Mouse (Mus musculus) embryo, embryonic 11 days (tissue): ENCODE measurements at regions not wholly inside any gene's neighbourhood (a gene's known extent, or its start where the extent isn't known, plus 50 kb on each side); places are given as distances from the start of the nearest gene placed in this dataset.

ENCODE experiments used
- DNase-seq: peaks from one replicate; pipeline ENCODE4 v3.0.0-alpha.2; 2015

DNA sequence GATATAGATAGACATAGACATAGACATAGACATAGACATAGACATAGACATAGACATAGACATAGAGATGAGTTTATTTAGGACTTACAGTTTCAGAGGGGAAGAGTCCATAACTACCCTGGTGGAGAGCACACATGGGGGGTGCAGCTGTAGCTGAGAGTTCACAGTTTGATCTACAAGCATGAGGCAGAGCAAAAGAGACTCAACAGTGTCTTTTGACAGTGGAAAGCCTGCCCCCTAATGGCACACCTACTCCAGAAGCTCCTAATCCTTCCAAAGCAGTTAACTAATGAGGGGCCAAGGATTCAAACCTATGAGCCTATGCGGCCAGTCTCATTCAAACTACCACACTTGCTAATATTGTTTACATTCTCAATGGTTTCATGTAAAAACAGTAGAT, 487.2 kb upstream of the Pkn2 start:
- DNase-seq, result no peak

DNA sequence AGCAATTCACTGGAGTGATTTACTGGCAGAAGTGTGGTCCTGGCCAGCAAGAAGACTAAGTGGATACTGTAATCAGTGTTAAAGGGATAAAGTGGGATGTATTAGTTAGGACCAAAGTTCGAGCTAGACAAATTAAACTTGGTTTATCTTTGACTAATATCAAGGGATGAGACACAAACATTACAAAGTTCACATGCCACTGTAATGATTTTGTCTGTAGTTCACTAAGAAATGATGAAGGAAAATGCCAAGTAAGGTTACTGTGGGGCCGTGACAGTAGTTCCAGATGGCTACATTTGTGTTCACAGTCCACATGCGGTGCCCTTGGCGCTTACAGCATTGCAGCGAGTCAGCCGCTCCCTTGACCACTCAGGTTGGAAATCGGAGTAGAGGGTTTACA, 458.2 kb upstream of the Pkn2 start:
- DNase-seq, result peak; percentile 13

DNA sequence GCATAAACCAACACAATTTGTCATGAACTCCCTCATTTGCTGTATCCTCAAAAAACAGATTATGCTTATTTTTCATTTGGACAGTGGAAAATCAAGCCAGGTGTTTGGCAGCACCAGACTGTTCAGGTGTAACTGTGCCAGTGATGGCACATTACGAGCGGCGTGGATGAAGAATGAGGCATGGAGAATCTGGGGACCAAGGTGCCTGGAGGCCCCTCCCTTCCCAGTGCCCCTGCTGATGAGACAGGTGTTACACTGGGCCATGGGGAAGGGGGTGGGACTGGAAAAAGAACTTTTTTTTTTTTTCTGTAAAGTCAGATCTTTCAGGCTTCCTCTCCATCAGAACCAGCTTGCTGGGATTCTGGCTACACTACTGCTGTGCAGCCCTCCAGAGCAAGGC, 451.5 kb upstream of the Pkn2 start:
- no peak for DNase-seq

DNA sequence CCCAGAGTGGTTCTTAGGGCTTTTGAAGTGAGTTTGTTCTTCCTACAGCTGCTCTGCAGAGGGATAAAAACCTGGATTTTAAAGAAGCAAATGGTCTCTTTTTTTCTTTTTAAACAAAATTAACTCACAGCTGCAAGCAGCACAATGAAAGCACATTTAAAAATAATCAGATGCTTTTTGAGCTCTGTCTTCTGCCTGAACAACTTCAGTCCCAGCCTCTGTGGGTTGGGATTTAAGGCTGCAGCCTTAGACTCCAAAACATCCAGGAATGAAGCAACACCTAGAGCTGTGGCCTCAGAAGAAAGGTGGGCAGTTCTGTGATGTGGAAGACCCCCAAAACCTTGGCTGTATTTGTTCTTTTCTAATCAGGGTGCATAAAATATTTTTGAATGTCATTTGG, 446.7 kb upstream of the Pkn2 start:
- no peak for DNase-seq

DNA sequence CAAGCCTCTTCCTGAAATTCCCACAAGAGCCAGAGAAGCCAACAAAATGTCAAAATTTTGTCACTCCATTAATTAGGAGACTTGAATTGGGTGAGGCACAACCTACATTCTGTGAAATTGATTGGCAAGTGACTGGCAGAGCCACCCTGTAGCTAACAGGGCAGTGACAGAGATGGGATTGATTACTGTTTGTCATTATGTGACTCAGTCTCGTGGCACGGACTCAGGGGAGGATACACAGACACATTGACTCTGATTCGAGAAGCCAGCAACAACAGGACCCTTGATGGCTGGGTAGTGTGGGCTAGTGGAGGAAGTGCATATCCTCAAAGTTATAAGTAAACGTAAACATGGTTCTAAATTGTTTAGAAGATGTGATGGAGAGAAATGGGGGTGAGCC, 445.8 kb upstream of the Pkn2 start:
- DNase-seq, result no peak

DNA sequence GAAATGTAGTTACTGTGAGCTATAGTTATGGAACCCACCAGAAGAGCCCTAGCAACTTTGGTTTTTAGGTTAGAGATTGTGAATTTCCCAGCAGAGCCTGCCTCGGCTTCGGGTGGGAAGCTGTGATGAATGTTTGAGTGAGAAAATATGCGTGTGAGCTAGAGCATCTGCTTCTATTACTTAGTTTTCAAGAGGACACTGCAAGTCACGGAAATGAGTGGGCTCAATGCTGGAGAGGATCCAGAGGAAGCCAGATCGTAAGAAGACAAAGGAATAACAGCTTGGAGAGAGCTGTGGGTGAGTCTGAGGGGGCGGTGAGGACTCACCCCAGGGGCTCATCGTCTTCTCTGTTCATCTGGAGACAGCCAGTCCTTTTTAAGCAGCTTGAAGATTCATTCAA, 434.7 kb upstream of the Pkn2 start:
- DNase-seq, result no peak

DNA sequence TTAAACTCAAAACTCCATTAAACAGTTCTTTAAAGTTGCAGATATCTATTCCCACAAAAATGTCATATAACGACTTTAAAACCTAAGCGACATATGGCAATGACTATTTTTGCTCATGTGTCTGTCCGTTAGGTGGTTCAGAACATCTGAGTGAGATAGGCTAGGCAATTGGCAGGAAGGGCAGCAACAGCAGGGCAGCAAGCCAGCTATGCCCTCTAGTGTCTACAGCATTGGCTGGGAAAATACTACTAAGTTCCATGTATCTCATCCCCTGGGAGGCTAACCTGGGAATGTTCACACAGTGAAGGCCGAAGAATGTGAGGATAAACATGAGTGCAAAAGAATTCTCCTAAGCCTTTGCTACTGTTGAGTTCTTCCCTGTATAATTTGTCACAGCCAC, 410.0 kb upstream of the Pkn2 start:
- DNase-seq, result no peak

DNA sequence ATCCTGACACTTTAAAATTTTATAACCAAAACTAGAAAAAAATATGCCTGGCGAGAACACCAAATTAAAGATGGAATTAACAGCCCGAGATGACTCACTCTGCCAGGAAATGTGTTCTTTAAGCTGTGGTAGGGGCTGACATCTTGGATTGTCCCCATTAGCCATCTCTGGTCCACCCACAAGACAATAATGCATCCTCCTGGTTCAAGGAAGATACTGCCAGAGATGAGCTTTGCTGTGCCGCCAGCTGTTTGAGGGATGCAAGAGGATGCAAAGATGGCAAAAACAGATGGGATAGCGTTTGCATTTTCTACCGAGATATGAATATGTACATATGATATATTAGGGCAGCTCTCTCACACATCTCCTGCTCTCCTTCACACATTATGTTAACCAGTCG, 382.3 kb upstream of the Pkn2 start:
- no peak for DNase-seq

DNA sequence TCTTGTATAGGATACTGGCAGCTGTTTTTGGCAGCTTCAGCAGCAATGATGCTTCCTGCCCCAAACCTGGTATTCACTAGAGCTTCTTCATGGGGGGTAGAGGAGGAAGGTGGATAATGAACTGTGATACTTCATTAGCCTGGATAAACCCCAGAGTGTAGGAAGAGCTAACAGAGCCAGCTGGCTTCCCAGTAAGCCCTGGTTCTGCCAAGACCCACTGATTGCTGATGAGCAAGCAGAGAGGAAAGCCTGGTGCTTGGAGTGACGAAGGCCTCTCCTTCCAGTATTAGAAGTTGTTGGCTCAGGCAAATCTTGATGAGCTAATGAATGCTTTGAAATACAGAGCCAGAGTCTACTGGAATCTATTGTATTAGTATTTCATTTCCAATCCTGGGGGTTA, 370.8 kb upstream of the Pkn2 start:
- no peak for DNase-seq

DNA sequence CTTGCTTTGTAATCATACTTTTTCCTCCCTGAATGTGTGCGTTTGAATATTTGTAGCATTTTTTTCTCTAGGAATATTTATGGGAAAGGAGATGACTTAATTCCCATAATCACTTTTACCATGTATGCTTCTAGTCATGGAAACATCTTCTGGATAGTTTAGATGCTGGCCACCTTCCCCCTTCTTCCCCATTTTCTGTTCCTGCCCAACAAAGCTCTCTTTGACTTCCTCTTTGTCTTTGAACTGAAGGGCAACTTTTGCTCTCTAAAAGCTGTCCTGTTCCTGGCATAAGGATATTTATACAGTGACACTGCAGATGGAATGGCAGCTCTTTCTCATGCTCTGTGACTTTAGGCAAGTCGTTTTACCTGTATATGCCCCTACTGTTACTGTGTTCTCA, 370.2 kb upstream of the Pkn2 start:
- no peak for DNase-seq

DNA sequence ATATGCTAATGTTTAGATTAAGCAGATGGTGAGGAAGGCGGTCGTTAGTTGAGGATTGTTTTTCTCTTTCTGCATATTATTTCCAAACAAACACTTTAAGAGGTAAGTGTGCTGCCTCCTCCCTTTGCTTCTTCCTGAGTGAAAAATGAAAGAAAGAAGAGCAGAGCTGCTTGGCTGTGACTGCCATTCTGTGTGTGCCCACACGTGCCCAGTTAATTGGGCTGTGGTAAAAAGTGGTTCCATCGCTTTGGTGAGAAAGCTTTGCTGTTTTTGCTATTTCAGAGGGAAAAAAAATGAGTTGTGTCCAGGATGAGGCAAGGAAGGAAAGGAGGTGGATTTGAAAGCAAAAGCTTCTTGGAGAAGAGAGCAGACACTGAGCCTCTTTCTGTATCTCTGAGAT, 360.9 kb upstream of the Pkn2 start:
- no peak for DNase-seq

DNA sequence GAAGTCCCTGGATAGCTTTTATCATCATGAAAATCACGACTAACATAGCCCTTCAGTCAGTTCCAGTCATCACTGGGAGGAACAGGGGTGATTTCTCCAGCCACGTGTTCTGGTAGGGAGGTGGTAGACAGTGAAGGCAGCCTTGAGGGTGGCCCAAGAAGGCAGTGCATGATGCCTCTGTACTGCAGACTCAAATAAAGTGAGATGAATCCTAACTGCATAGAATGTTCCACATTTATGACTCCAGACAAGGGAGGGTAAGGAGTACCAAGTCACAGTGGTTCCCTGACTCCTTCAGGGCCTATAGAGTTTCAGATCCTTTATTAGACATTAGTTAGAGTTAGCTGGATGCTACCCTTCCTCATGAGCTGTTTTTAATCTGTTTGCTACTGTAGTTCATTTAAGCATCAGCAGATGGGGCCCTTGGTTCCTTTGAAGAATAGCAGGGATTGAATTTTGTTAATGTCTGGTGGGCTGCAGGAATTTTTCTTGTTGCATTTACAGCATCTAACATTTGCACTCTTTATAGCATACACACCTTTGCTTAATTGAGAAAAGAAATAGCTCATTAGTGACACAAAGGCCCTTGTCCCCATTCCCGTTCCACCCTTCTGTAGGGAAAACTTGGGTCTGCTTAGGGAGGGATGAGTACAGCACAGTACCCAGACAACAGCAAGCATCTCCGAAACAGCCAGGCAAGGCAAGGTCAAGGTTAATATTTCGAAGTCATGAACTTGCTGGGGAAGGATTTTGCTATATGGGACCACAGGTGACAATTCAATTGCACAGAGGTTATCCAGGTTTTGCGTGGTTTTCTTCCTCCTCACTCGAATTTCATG, 359.0 kb upstream of the Pkn2 start:
- DNase-seq, result peak; percentile 44

DNA sequence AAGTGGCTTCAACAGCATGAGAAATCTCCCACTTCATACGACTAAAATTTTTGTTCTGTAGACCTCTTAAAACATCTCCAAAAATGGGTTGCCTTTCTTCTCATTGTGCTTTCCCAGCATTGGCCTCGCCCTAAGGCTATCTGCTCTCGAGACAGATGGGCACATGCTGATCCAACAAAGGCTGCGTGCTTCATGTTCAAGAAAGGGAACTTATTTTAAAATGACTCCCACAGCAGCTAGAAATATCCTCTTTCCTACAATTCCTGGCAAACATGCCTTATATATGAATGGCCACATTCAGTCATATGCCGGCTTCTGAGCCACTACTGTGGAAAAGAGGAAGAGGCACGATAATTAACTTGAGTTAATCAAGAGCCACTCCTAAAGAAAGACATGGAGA, 356.7 kb upstream of the Pkn2 start:
- DNase-seq, result no peak

DNA sequence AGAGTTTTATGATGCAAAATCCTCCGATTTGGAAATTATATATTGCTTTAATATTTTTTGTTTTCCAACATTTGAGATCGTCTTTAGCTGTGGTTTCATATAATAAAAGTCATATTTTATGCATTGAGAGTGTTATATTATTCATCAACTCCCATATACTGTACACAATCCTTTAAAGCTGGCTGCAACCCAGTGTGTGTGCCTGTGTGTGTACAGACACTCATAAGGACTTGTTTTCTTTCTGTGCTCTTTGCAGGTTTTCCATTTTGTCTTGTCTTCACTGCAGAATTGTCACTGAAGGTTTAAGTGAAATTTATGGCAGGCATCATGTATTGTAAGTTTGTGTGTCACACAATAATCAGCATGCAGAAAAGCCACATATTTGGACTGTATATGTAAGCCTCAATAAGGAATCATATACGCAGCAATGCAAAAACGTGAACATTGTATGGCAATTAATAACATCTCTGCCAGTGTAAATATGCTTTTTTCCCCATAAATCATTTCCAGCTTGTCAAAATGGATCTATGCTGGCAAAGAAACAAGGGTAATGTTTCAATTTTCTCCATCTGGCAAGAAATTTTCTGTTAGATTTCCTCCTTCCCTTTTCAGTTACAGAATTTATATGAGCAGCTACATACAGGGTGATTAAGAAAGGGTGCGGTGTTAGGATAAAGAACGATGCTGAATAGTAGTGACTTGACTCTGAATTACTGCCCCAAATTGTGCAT, 342.4 kb upstream of the Pkn2 start:
- DNase-seq, result no peak

DNA sequence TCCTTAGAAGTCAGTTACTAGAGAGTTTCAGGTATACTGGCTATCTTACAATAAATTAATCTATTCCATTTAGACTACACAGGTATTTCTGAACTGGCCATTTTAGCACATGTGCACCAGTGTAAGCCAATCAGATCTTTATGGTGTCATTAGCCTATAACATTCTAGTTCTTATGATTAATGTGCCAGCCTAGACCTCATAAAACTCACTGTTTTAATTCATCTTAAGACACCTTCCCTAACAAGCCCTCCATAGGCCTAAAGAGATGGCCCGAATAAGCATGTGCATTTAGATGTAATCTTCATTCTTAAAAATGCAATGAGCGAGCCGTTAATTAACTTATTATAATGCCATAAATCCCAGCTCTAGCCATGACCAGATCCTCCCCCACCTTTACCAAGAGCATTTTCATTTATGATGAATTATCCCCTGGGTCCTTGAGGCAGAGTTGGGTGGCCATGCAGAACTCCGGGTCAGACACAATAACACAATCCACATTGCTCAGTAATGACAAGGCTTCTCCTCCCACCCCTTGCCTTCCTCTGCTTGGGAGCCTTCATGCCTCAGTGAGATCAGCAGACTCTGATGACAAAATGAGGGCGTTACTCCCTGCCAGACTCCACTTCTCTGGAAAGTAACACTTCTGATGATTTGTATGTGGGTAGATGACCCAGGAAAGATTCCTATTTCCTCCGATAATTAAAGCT, 311.6 kb upstream of the Pkn2 start:
- no peak for DNase-seq

DNA sequence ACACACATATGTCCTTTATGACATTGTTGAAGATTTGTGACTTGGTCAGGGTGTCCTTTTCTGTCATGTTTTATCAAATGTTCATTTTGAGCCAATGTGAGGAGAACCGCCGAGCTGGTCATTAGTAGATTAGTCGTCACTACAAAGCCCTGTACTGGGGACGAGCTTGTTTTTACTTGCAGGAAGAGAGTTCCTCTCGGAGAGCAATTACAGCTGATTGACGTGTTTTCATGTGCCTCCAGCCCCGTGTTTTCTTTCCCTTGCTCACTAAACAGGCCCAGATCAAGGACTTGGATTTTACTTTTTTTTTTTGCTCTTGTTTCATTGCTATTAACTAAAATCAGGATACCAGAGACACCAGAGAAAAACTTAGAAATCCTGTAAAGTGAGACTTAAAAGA, 307.1 kb upstream of the Pkn2 start:
- DNase-seq, result peak; percentile 9

DNA sequence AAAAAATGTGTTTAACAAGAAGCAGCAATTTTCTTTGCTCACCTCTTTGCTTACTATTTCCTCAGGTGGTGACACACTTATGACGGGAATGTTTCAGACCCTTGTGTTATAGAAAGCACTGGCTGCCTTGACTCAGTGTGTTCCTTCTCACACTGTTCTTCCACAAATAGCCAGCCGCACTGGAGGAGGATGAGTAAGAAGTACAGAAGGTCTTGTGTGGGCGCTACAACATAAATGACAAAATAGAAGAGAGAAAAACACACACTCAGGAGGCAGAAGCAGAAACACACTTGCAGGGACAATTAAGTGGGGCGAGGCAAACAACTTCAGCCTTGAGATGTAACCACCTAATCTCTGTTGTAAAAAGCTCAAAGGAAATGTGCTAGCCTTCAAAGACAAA, 292.2 kb upstream of the Pkn2 start:
- DNase-seq, result no peak

DNA sequence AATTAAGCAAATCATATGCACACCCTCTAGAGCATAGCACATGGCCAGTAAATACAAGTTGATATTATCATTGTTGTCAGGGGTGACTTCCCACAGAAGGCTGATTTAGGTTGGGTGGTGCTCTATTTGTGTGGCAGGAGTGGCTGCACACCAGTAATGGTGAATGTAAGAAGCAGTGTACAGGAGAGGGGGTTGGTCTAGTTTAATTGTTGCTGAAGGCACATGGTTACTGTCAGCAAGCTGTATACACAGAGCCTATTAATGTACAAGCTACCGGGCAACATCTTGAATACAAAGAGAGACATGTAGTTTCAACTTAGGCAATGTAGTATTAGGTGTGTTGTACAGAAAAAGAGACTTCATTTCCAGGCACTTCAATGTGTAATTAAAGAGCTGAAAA, 280.6 kb upstream of the Pkn2 start:
- DNase-seq, result no peak

DNA sequence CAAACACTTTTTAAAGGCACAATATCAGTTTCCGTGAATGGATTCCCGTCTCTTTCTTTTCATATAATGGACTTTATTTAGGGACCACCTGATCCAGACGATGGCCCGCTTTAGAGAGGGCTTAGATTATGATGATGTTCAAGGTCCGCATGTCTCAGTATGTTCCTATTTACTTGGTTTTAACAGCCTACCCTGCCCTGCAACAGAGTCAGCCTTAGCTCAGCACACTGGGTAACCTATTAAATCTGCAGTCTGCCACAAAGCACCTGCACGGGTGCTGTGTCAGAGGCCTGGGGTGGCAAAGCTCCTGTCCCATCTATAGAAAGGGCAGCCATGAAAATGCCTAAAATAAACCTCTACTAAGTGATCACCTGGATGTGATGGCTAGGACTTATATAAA, 280.2 kb upstream of the Pkn2 start:
- no peak for DNase-seq

DNA sequence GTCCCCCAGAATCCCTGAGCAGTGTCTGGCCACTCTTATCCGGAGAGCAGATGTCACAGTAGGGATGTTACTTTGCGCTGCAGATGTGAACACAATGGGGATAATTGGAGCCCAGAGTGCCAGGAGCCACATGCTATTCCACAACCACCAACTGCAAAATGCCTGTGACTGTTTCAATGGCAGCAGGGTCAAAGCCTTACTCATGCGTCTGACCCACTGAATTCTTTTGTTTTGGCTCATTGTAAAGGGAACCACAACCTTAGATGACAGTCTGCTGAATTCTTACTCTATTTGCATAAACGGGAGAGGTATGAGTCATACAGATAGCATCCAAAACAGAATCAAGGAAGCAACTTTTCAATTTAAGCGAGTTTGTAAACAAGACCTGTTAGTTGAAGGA, 276.8 kb upstream of the Pkn2 start:
- peak; percentile 10 for DNase-seq

DNA sequence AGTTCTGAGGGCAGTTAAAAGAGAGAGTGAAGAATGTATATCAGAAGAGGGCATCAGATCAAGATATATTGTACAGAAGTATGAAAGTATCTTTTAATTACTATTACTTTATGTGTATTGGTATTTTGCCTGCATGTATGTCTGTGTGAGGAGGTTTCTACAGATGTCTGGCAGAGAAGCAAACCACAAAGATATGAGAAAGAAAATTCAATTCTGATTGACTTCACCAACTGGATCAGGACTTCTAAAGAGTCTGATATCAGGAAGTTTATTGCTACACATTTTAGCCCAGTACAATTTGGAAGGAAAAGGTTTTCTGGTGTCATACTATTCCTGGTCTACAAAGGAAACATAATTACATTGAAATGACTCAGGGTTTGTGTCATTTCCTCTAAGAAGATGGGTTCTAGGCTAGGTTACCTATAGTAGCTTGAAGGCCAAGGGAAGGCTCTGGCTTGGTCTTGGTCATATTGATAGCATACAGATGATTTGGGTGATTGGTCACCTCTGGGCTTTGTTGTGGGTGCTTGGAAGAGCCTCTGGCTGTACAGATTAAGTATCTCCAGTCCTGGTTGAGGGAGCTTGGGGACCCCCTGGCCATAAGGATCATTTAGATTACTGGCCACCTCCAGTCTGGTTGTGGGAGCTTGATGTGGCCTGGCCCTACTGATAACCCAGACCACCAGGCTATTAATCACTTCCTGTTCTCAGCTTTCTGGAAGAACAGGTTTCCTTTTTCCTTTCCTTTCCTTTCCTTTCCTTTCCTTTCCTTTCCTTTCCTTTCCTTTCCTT, 275.1 kb upstream of the Pkn2 start:
- no peak for DNase-seq

DNA sequence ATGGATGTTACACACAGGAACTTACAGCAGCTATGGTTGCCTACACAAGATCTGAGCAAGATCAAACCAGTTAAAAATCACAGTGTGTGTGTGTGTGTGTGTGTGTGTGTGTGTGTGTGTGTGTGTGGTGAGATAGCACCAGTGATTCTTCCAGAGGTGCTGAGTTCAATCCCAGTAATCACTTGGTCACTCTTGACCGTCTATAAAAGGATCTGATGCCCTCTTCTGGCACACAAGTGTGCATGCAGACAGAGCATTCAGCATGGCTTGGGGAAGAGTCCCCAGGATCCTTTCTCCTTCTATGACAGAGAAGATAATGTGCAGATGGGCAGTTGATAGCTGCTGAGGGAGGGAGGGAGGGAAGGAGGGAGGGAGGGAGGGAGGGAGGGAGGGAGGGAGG, 274.4 kb upstream of the Pkn2 start:
- no peak for DNase-seq

DNA sequence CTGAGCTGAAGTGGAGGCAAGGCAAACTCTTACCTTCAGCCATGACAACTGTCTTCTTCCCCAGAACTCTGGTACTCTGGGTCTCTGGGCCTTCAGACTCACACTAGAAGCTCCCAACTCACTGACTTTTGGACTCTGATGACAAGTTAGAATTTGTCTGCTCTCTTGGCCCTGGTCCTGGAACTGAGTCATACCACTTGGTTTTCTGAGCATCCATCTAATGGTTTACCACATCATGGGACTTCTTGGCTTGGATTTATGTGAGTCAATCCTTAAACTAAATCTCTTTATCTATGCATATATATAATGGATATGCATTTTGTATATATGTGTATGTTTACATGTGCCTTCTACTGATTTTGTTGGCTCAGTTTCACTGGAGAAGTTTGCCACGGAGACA, 273.8 kb upstream of the Pkn2 start:
- DNase-seq, result no peak
